Mouse (Mus musculus) lung, embryonic 15.5 days (tissue): ENCODE measurements around the gene Adap2. TPM values are rescaled to one million over a fixed set of nuclear protein-coding genes. Genes with fewer than 3 reads are reported as not detected.
A peak's percentile ranks its signal among the peaks of the same experiment; 100 is the strongest.
"Not testable (repeated sequence)": the region's sequence is repeated elsewhere in the genome, so short reads cannot be mapped to it uniquely, and the experiment has no call there.

ENCODE experiments used
- ATAC-seq: fragments of 200-750 bp; cut with Nextera tagmentation; 2 replicates; pipeline ENCODE4 v1.8.0; 2017; ENCODE audit warnings: moderate number of reproducible peaks, borderline replicate concordance; ENCODE audit not compliant: low FRiP score, low TSS enrichment; ENCODE audit errors: extremely low read depth
- H3K27ac ChIP-seq: fragments of 300-500 bp; sonication (generic); 2 replicates; pipeline ENCODE4 v1.5.1; 2015; ENCODE audit warnings: moderate library complexity, mild to moderate bottlenecking, inconsistent platforms
- H3K27me3 ChIP-seq: fragments of 300-500 bp; sonication (generic); 2 replicates; pipeline ENCODE4 v1.6.1; 2015; ENCODE audit warnings: inconsistent platforms
- H3K36me3 ChIP-seq: fragments of 300-500 bp; sonication (generic); 2 replicates; pipeline ENCODE4 v1.6.1; 2015; ENCODE audit warnings: inconsistent platforms
- H3K4me1 ChIP-seq: fragments of 300-500 bp; sonication (generic); 2 replicates; pipeline ENCODE4 v1.6.1; 2015; ENCODE audit warnings: inconsistent platforms
- H3K4me2 ChIP-seq: fragments of 300-500 bp; sonication (generic); 2 replicates; pipeline ENCODE4 v1.6.1; 2015; ENCODE audit warnings: inconsistent platforms, mild to moderate bottlenecking, moderate library complexity
- H3K4me3 ChIP-seq: fragments of 300-500 bp; sonication (generic); 2 replicates; pipeline ENCODE4 v1.5.1; 2015; ENCODE audit warnings: mild to moderate bottlenecking, inconsistent platforms
- H3K9ac ChIP-seq: fragments of 300-500 bp; sonication (generic); 2 replicates; pipeline ENCODE4 v1.6.1; 2015; ENCODE audit warnings: inconsistent platforms
- H3K9me3 ChIP-seq: fragments of 300-500 bp; sonication (generic); 2 replicates; pipeline ENCODE4 v1.6.1; 2016; ENCODE audit warnings: inconsistent platforms
- WGBS: fragments of 180-500 bp; shearing (Covaris S2); methylation state at CpG from one replicate; pipeline ENCODE4 v1.1.7; 2015; 5-methylcytosine and 5-hydroxymethylcytosine counted together
- polyA plus RNA-seq: library from polyadenylated mRNA; unstranded; fragments of >200 nt; fragmentation: Nextera tagmentation; extraction: Ambion mirVana; gene quantifications from 2 replicates; pipeline ENCODE4 v1.2.1, GENCODE M21; 2015

Gene Adap2
- polyA plus RNA-seq, 1 experiment from 2014 or later: 2.5 TPM

GRCm38 (mm10) chr11:80147748-80148147 lies 6.2 kb upstream of the Adap2 start:
- no peak for ATAC-seq
- H3K9ac ChIP-seq: no peak overlapping the region
- H3K9me3 ChIP-seq: no peaks in the 10 kb centered on the region
- H3K4me3 ChIP-seq: no peak overlapping the region
- H3K27ac ChIP-seq: no peak overlapping the region
- H3K4me2 ChIP-seq: no peak overlapping the region
- H3K4me1 ChIP-seq: peaks cover 5% of the 10 kb centered on the region; the same call in 1 of the 2 replicates
- H3K27me3 ChIP-seq: peaks cover 7% of the 10 kb centered on the region
- 64% methylated on average over 6 of the region's 6 CpGs for WGBS
- no peaks in the 10 kb centered on the region for H3K36me3 ChIP-seq

GRCm38 (mm10) chr11:80148313-80148712 lies 5.6 kb upstream of the Adap2 start:
- no peak overlapping the region for H3K27ac ChIP-seq
- H3K36me3 ChIP-seq: no peaks in the 10 kb centered on the region
- no peaks in the 10 kb centered on the region for H3K4me1 ChIP-seq
- peaks cover 13% of the 10 kb centered on the region for H3K27me3 ChIP-seq
- no peak overlapping the region for H3K9ac ChIP-seq
- no peak overlapping the region for H3K4me2 ChIP-seq
- H3K9me3 ChIP-seq: no peaks in the 10 kb centered on the region
- 0 out of 2 replicates have a peak, but pooled peaks have one; percentile 55 for ATAC-seq
- WGBS: 13% methylated on average over 1 of the region's 1 CpGs
- no peak overlapping the region for H3K4me3 ChIP-seq

GRCm38 (mm10) chr11:80148974-80149373 lies 4.9 kb upstream of the Adap2 start:
- H3K4me1 ChIP-seq, ATAC-seq, H3K36me3 ChIP-seq, H3K27ac ChIP-seq, H3K9me3 ChIP-seq, H3K9ac ChIP-seq, H3K4me3 ChIP-seq, H3K4me2 ChIP-seq: not testable (repeated sequence)
- H3K27me3 ChIP-seq: peaks cover 18% of the 10 kb centered on the region
- 64% methylated on average over 2 of the region's 4 CpGs for WGBS

GRCm38 (mm10) chr11:80149412-80150023 lies 4.4 kb upstream of the Adap2 start:
- H3K9me3 ChIP-seq: no peaks in the 10 kb centered on the region
- no peak overlapping the region for H3K4me3 ChIP-seq
- no peak overlapping the region for H3K9ac ChIP-seq
- H3K36me3 ChIP-seq: no peaks in the 10 kb centered on the region
- peaks cover 23% of the 10 kb centered on the region for H3K27me3 ChIP-seq
- WGBS: 79% methylated on average over 8 of the region's 8 CpGs
- ATAC-seq: no peak
- no peak overlapping the region for H3K4me2 ChIP-seq
- H3K4me1 ChIP-seq: peaks cover 8% of the 10 kb centered on the region; the same call in 1 of the 2 replicates
- no peak overlapping the region for H3K27ac ChIP-seq

GRCm38 (mm10) chr11:80150566-80150965 lies 3.3 kb upstream of the Adap2 start:
- no peak overlapping the region for H3K9ac ChIP-seq
- no peak overlapping the region for H3K4me3 ChIP-seq
- WGBS: 56% methylated on average over 5 of the region's 5 CpGs
- H3K36me3 ChIP-seq: no peaks in the 10 kb centered on the region
- peaks cover 8% of the 10 kb centered on the region; the same call in 1 of the 2 replicates for H3K4me1 ChIP-seq
- H3K27me3 ChIP-seq: peaks cover 34% of the 10 kb centered on the region
- H3K27ac ChIP-seq: no peak overlapping the region
- no peaks in the 10 kb centered on the region for H3K9me3 ChIP-seq
- no peak for ATAC-seq
- H3K4me2 ChIP-seq: no peak overlapping the region

- no peak overlapping the region for H3K9ac ChIP-seq
- H3K4me1 ChIP-seq: peaks cover 8% of the 10 kb centered on the region; the same call in 1 of the 2 replicates
- no peak for ATAC-seq
- no peak overlapping the region for H3K4me2 ChIP-seq
- no peaks in the 10 kb centered on the region for H3K9me3 ChIP-seq
- H3K36me3 ChIP-seq: no peaks in the 10 kb centered on the region
- no peak overlapping the region for H3K4me3 ChIP-seq
- H3K27me3 ChIP-seq: peaks cover 43% of the 10 kb centered on the region
- no peak overlapping the region for H3K27ac ChIP-seq
- 54% methylated on average over 2 of the region's 2 CpGs for WGBS
These were observed 2.4 kb upstream of the Adap2 start for GRCm38 (mm10) chr11:80151541-80151940.

- ATAC-seq: no peak
- Histone ChIP-seq H3K27ac (no peak overlapping the region), H3K9me3 (no peaks in the 10 kb centered on the region), H3K27me3 (peaks cover 44% of the 10 kb centered on the region), H3K4me1 (peaks cover 8% of the 10 kb centered on the region; the same call in 1 of the 2 replicates), H3K4me2 (no peak overlapping the region), H3K36me3 (no peaks in the 10 kb centered on the region), H3K4me3 (no peak overlapping the region), H3K9ac (no peak overlapping the region)
- 64% methylated on average over 8 of the region's 8 CpGs for WGBS
These were observed 1.5 kb upstream of the Adap2 start for GRCm38 (mm10) chr11:80152376-80152775.

GRCm38 (mm10) chr11:80154501-80154900 lies 596 bp downstream of the Adap2 start:
- Histone ChIP-seq H3K4me2 (peak overlapping the region; percentile 89), H3K9ac (peak overlapping the region; percentile 38; the same call in 1 of the 2 replicates), H3K9me3 (no peaks in the 10 kb centered on the region), H3K27me3 (peaks cover 49% of the 10 kb centered on the region), H3K36me3 (no peaks in the 10 kb centered on the region), H3K4me1 (peaks cover 8% of the 10 kb centered on the region; the same call in 1 of the 2 replicates), H3K27ac (no peak overlapping the region), H3K4me3 (peak overlapping the region; percentile 56)
- ATAC-seq: peak; percentile 17; the same call in 1 of the 2 replicates
- 24% methylated on average over 25 of the region's 25 CpGs for WGBS

GRCm38 (mm10) chr11:80155541-80155940 lies 1.6 kb downstream of the Adap2 start:
- Histone ChIP-seq H3K4me2 (no peak overlapping the region), H3K4me3 (no peak overlapping the region), H3K36me3 (no peaks in the 10 kb centered on the region), H3K9me3 (no peaks in the 10 kb centered on the region), H3K9ac (no peak overlapping the region), H3K27me3 (peaks cover 49% of the 10 kb centered on the region), H3K27ac (no peak overlapping the region), H3K4me1 (peaks cover 8% of the 10 kb centered on the region; the same call in 1 of the 2 replicates)
- no peak for ATAC-seq
- WGBS: 77% methylated on average over 8 of the region's 8 CpGs

- Histone ChIP-seq H3K27me3 (peaks cover 49% of the 10 kb centered on the region), H3K4me2 (no peak overlapping the region), H3K27ac (no peak overlapping the region), H3K4me1 (peaks cover 8% of the 10 kb centered on the region; the same call in 1 of the 2 replicates), H3K9me3 (no peaks in the 10 kb centered on the region), H3K9ac (no peak overlapping the region), H3K4me3 (no peak overlapping the region), H3K36me3 (no peaks in the 10 kb centered on the region)
- ATAC-seq: no peak
- WGBS: 79% methylated on average over 4 of the region's 4 CpGs
These were observed 2.1 kb downstream of the Adap2 start for GRCm38 (mm10) chr11:80155961-80156360.

GRCm38 (mm10) chr11:80156841-80157240 lies 2.9 kb downstream of the Adap2 start:
- Histone ChIP-seq H3K4me3 (no peak overlapping the region), H3K4me1 (peaks cover 8% of the 10 kb centered on the region; the same call in 1 of the 2 replicates), H3K9me3 (no peaks in the 10 kb centered on the region), H3K27ac (no peak overlapping the region), H3K27me3 (peaks cover 49% of the 10 kb centered on the region), H3K9ac (no peak overlapping the region), H3K4me2 (no peak overlapping the region), H3K36me3 (no peaks in the 10 kb centered on the region)
- no peak for ATAC-seq
- WGBS: 85% methylated on average over 4 of the region's 4 CpGs

GRCm38 (mm10) chr11:80159018-80159417 lies 5.1 kb downstream of the Adap2 start:
- Histone ChIP-seq H3K27ac (no peak overlapping the region), H3K4me3 (no peak overlapping the region)
- 71% methylated on average over 7 of the region's 7 CpGs for WGBS

More at GRCm38 (mm10) chr11:80159018-80159417, 5.1 kb downstream of the Adap2 start:
- Histone ChIP-seq H3K4me1 (peaks cover 5% of the 10 kb centered on the region; the same call in 1 of the 2 replicates), H3K4me2 (no peak overlapping the region), H3K9me3 (no peaks in the 10 kb centered on the region), H3K27me3 (peaks cover 31% of the 10 kb centered on the region), H3K36me3 (no peaks in the 10 kb centered on the region), H3K9ac (no peak overlapping the region)
- ATAC-seq: no peak
